Mouse (Mus musculus) brain, embryonic 14.5 days (tissue): ENCODE data around the gene Nrxn2.

Experiments used
- CTCF ChIP-seq: fragments of 200-500 bp; IDR thresholded peaks from 2 replicates; pipeline ENCODE4 v1.5.1; 2012; ENCODE audit warnings: inconsistent platforms, mild to moderate bottlenecking, moderate library complexity, borderline replicate concordance; ENCODE audit not compliant: insufficient read depth, insufficient read length; ENCODE audit errors: extremely low read depth
- POLR2A ChIP-seq: fragments of 200-500 bp; IDR thresholded peaks from 2 replicates; pipeline ENCODE4 v1.6.1; 2012; ENCODE audit warnings: mild to moderate bottlenecking, inconsistent platforms, borderline replicate concordance; ENCODE audit not compliant: poor library complexity, insufficient read depth, insufficient read length, severe bottlenecking; ENCODE audit errors: extremely low read depth

DNA sequence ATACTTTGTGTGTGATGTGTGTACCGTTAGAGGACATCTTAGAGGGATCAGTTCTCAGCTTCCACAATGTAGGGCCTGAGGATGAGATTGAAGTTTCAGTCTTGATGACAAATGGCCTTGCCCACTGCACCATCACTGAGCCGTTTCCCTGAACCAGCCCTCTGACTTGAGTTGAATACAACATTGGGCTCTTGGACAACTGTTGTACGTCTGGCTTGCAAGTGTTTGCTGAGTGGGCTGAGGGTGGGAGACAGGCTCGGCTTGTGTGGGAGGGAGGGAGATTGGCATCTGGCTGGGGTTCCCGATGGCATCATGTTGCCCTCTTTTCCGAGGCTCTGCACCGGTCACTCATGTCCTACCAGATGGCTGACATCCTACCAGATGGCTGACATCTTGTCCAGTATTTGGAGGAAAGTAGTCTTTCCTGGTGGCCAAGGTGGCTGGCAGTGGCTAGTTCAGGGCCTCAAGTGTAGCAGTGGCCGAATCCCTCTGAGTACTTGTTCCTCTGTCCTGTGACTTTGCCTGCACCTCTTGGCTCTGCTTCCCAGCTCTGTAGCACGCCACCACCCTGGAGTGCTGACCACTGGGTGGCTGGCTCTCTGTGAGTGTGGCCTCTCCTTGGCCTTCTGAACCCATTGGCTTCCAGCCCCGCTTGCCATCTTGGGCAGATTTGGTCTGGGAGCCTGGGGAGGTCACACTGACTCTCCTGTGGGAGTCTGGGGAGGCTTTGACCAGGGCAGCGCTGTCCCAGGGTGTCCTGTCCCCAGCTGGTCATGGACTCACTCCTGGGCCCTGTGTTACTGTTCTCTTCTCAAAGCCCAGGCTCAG lies 115.0 kb downstream of the Nrxn2 start:
- TF ChIP-seq CTCF = no peak
- TF ChIP-seq POLR2A = no peak
